Mouse (Mus musculus) gonadal fat pad, adult 2 months (tissue): Measurements from ENCODE around the gene Ganab. TPM values are rescaled to one million over a fixed set of nuclear protein-coding genes. Genes with fewer than 3 reads are reported as not detected.
A peak's percentile ranks its signal among the peaks of the same experiment; 100 is the strongest.
"Not testable (repeated sequence)": the region's sequence is repeated elsewhere in the genome, so short reads cannot be mapped to it uniquely, and the experiment has no call there.

Experiments
- DNase-seq: peaks from one replicate; pipeline ENCODE4 v3.0.0-alpha.2; 2012; ENCODE audit warnings: low read depth
- polyA plus RNA-seq: library from polyadenylated mRNA; depleted of rRNA; stranded (reverse); fragments of >200 nt; gene quantifications from 2 replicates; pipeline ENCODE4 v1.2.3, GENCODE M21; 2012; rRNA removed

Gene Ganab
- 134 and 150 TPM in 2 replicates for polyA plus RNA-seq

DNA sequence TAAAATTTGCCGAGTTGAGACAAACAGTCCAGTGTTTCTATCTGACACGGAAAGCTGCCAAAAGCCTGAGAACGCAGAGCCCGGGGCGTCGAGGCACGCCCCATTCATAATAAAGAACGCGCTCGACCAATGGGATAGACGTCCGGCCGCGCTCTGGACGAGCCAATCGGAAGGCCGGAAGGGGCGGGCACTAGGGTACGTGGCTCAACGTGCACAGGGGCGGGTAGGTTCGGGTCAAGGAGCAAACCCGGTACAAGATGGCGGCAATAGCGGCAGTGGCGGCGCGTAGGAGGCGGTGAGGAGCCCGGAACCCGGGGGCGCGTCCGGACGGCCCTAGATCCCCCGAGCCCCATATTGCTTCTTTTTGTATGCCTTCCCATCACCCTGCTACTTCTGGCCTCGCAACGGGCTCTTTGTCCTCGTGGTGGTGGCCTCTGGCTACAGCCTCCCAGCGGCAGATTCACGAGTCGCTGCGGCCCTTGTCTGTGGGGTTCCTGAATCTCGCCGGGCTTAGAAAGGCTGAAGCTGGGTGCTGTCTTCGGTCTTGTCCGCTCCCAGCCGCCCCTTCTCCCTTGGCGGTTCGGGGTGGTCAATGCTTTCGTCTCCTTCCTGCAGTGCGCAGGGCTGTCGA, at the start of gene Ganab:
Ganab (plus strand) TSS at position 207 of the 631 bp plus-strand sequence.
- no peak for DNase-seq

DNA sequence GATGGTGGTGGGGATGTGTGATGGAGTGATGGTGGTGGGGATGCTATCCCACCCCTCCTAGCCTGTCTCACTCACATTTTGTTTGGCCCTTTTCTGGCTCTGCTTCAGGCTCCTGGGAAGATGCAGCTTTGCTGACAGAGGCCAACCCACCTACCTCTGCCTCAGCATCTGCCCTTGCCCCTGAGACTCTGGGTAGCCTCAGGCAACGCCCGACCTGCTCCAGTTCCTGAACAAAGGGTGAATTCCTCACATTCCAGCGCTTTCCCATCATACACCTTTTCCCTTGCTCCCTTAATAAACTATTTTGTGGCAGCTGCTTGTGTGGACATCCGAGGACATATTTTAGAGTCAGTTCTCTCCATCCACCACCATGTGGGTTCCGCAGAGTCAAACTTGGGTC, 49.5 kb upstream of the Ganab start:
- no peak for DNase-seq

DNA sequence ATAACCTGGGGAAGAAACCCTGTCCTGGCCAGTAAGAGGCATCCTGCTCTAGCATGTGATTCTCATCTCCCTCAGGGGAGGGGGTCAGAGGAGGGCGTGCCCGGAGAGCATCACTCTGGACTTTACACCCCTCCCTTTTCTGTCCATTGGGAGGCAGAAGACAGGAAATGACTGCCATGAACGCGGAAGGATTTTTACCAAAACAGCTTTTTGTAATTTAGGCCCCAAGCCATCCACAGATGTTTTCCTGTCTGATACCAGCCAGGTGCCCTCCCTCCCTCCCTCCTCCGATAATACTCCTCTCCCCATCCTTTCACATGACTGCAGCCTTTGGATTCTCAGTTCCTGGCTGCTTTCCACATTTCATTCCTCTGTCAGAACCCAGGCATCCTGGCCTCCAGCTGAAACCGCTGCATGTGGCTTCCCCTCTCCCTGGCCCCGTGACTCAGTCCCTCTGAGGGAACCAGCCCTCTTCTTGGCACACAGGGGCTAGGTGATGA, 47.4 kb upstream of the Ganab start, which contains the start of gene Lrrn4cl:
Lrrn4cl (plus strand) TSS at position 367 of the 500 bp plus-strand sequence.
- DNase-seq = no peak

DNA sequence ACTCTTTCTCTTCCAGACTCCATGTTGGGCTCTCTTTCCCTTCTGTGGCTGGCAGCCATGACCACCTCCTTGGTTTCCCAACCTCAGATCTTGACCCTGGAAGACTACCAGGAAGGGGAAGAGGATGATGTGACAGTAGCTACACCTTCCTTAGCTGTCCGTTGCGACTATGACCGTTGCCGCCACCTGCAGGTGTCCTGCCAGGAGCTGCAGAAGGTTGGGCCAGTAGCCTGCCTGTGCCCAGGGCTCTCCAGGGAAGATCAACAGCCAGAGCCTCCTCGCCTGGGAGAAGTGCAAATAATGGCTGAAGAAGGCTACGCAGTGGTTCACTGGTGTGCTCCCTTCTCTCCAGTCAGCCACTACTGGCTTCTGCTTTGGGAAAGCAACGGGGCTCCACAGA, 46.2 kb upstream of the Ganab start:
- no peak for DNase-seq

DNA sequence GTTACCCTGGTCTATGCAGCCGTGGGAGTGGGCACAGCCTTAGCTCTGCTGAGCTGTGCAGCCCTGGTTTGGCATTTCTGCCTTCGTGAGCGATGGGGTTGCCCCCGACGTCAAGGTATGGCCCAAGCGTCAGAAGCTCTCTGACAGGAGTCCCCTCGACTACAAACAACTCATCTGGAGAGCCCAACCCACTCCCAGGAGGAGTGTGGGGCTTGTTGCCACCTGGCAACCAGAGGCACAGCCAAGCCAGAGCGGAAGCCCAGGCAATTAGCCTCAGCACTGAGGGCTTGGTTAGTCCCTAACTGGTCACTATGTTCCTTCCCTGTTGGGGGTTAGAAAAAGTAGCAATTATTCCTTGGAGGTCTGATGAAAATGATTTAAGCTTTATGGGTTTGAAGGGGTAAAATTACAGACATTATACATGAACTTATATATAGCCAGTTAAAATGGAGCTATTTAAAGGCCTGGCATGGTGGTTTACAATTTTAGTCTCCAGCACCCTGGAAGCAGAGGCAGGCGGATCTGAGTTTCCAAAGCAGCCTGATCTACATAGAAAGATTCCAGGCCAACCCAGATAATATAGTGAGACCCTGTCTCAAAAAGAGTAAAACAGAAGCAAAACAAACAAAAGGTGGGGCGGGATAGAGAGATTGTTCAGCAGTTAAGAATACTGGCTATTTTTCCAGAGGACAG, 45.5 kb upstream of the Ganab start:
- no peak for DNase-seq

DNA sequence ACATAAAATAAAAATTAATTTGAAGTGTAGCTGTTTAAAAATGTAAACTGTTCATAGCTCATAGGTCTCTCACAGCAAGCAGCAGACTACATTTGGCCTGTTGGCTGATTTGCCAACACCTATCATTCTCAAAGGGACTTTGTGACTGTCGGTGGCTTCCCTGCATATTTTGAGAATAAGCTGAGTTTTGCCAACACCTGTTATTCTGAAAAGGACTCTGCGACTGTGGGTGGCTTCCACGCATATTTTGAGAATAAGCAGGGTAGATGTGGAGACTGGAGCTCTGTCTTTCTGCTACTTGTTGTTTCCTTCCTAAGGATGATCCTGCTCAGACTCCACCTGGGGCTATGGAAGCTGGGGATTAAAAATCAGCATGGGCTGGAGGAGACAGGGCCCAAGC, 44.8 kb upstream of the Ganab start:
- no peak for DNase-seq

DNA sequence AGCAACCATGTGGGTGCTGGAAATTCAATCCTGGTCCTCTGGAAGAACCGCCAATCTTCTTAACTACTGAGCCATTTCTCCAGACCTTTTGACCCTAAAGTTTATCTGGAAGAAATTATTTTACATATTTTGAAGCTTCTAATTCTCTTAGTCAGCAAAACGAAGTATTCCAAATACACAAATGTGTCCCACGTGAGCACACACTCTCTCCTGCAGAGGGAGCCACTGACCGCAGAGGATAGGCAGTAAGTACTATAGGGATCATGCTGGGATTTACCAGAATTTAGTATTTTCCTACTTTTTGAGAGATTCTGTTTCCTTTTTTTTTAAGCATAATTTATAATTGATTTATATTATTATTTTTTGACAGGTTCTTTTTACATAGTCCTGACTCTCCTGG, 40.2 kb upstream of the Ganab start:
- no peak for DNase-seq

DNA sequence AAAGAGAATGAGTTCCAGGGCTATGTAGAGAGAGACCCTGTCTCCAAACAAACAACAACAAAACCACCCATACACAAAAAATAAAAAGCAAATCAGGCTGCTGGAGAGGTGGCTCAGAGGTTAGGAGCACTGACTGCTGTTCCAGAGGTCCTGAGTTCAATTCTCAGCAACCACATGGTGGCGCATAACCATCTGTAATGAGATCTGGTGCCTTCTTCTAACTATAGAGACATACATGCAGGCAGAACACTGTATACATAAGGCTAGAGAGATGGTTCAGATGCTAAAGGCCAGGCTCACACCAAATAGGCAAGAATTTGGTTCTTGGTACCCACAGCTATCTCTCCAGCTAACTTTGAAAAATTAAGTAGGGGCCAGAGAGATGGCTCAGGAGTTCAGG, 38.9 kb upstream of the Ganab start:
- no peak for DNase-seq

DNA sequence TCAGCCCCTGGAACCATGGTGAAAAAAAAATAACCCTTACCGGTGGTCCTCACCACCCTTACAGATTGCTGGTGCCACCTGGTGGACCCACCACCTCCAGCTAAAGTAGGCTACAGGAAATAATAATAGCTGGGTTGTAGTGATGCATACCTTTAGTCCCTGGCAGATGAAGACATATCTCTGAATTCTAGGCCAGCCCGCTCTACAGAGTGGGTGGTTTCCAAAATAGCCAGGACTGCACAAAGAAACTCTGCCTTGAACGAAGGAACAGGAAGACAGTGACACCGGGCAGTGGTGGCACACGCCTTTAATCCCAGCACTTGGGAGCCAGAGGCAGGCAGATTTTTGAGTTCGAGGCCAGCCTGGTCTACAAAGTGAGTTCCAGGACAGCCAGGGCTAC, 33.6 kb upstream of the Ganab start:
- DNase-seq = no peak

DNA sequence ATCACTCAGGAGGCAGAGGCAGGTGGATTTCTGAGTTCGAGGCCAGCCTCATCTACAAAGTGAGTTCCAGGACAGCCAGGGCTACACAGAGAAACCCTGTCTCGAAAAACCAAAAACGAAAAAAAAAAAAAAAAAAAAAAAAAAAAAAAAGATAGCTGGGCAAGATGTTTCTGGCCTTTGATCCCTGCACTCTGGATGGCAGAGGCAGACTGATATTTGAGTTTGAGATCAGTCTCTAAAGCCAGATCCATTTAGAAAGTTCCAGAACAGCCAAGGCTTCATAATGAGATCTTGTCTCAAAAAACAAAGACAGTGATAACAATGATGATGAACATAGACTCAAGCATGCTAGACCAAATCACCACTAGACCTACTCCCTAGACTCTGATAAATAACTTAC, 27.5 kb upstream of the Ganab start:
- DNase-seq = not testable (repeated sequence)

DNA sequence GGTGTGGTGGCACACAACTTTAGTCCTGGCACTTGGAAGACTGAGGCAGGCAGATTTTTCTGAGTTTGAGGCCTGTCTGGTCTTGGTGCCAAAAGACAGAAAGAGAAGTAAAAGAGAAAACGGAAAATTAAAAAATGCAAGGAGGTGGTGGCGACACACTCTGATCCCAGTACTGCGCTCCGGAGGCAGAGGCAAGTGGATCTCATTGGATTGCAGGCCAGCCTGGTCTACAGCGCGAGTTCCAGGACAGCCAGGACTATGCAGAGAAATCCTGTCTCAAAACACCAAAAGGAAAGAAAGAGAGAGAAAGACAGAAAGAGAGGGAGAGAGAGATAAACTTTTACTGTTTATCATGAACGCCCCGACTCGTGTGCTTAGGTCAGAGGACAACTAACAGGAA, 27.0 kb upstream of the Ganab start:
- DNase-seq = no peak

DNA sequence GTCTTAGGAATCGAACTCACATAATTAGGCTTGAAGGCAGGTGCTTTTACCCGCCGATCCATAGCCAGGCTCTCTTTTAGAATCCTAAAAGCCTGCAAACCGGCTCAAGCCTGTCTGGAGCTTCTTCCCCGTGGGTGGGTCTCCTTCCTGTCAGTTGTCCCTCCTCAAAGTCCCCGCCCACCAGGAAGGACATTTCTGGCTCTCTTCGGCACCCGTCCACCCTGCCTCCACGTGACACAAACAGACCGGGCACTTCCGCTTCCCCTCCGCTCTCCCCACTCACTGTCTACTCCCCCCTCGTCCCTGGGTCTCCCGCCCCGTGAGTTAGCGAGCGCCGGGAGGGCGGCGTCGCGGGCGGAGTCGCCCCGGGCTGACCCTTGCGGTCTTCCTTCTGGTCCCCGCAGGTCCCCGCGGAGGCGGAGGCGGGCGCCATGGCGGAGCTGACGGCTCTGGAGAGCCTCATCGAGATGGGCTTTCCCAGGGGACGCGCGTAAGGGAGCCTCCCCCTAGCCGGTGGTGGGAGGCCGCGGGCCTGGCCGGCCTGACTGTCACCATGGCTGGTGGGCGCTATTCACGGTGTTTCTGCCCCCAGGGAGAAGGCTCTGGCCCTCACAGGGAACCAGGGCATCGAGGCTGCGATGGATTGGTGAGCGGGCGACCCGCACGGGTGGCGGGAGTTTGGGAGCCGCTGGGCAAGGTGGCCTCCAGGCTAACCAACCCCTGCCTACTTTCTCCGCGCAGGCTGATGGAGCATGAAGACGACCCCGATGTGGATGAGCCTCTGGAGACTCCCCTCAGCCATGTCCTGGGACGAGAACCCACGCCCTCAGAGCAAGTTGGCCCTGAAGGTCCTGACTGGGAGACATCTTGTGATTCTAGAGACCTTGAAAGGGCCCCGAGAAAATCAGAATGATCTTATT, 26.3 kb upstream of the Ganab start, which contains the start of gene Ubxn1:
Ubxn1 (plus strand) TSS at position 230 of the 920 bp plus-strand sequence.
- peak; percentile 93 for DNase-seq

DNA sequence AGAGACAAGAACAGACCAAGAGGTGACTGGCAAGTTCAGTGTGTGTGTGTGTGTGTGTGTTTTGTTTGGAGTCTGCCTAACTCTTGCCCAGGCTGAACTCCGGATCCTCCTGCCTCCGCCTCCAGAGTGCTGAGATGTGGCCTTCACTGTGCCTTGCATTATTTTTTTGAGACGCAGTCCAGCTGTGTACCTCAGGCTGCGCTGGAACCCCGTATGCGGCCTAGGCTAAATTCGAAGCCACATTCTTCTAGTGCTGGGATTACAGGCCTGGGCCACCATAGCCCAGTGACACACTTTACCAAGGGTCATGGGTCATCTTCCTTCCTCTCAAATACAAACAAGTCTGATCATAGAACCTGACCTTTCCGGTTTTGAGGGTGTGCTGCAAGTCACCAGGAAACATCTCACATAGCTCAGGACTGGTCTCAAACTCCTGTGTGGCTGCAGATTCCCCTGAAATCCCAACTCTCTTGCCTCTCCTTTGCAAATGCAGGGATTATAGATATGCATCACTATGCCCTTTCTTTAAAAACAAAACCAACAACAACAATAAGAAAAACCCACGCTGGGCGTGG, 25.5 kb upstream of the Ganab start:
- no peak for DNase-seq

DNA sequence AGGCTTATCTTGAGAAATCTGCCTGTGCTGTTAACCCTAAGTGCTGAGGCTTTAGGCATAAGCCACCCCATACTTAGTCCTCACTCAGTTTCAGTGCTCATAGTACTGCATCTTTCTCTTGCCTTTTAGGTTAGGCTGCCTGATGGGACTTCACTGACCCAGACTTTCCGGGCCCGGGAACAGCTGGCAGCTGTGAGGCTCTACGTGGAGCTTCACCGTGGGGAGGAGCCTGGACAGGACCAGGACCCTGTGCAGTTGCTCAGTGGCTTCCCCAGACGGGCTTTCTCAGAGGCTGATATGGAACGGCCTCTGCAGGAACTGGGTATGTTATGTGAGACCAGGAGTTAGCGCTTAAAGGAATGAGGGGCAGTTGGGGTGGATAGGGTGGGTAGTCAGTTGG, 22.8 kb upstream of the Ganab start:
- no peak for DNase-seq

DNA sequence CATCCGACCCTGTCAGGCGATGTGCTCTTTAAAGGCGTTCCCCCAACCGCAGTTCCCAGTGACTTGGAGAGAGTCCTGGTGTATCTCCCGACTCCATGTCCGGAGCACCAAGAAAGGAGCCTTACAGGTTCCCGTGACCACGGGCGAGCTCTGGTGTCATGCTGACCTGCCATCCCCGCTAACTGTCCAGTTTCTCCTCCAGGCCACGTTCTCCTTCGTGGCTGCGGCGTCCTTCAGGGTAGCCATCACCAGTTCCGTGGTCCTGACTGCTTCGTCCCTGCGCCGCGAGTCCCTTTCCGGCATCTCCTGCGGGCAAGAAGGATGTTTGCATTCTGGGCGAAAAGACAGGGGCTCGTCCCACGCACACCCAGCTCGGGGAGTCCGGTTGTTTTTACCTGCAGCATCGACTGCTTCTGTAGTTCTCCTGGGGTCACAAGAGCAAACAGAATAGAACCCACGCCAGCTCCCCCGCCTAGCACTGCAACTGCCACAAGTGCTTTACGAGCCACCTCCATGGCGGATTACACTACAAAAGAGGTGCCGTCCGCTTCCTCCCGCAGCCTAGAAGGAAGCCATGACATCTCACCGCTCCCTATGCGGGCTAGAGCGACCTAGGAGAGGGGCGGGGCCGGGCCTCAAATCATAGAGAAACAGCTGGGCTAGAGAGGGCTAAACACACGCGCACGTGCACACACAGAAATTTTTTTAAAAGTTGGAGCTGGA, 17.4 kb upstream of the Ganab start, which contains the start of gene Uqcc3:
Uqcc3 (minus strand) TSS at position 613 of the 723 bp plus-strand sequence.
- DNase-seq = no peak

DNA sequence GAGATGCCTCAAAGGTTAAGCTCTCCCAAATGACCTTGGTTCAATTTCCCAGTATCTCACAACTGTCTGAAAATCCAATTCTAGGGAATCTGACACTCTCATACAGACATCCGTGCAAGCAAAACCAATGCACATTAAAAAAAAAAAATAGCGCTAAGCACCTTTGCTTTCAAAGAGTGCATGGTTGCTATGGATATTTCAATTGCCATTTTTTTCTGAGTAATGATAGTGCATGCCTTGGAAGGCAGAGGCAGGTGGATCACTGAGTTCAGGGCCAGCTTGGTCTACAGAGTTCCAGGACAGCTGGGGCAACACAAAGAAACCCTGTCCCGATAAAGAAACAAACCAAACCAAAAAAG, 16.9 kb upstream of the Ganab start:
- DNase-seq = no peak

DNA sequence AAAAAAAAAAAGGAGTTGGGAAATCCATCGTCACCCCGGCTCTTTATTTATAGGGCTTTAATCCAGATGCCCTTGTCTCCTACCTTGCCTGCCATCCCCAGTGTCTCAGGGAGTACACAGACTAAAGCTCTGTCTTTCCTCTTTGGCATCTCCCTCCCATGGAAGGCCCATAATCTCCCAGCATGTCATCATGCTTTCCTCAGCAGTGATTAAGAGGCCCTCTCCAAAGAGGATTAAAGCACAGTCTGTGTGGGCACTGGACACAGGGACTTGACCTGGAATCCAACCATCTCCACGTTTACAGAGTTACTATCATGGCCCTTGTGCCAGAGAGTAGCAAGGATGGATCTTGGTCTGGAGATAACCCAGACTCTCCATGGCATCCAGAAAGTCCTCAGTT, 14.3 kb upstream of the Ganab start, which contains the start of the genes Lbhd1 and Gm49403:
Lbhd1 (plus strand) TSS at position 117 of the 400 bp plus-strand sequence.
Gm49403 (plus strand) TSS at position 315 of the 400 bp plus-strand sequence.
- no peak for DNase-seq

DNA sequence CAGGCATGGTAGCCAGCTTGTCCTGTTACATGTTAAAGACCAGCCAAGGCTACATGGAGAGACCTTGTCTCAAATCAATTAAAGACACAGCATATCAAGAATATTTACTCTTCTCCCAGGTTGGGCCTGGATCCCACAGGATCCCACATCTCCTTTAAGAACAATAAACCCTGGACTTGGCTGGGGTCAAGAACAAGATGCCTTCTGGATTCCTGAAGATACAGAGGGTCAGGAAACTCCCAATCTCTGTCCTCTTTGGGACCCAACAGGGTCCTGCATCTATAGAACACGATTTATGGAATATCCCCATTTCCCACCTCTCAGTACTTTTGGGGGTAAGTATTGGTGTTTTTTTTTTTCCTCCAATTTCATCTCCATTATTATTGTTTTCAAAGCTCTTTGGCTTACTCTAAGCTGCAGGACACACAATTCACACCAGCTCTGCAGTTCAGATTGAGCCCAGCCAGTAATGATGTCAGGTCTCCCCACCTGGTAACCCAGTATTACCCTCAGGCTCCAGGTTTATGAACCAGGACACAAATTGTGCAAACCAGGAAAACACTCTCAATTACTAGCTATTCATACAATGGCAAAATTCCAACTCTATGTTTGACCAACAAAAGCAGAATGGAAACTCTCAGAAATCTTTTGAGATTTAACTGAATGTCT, 10.8 kb upstream of the Ganab start:
- no peak for DNase-seq

DNA sequence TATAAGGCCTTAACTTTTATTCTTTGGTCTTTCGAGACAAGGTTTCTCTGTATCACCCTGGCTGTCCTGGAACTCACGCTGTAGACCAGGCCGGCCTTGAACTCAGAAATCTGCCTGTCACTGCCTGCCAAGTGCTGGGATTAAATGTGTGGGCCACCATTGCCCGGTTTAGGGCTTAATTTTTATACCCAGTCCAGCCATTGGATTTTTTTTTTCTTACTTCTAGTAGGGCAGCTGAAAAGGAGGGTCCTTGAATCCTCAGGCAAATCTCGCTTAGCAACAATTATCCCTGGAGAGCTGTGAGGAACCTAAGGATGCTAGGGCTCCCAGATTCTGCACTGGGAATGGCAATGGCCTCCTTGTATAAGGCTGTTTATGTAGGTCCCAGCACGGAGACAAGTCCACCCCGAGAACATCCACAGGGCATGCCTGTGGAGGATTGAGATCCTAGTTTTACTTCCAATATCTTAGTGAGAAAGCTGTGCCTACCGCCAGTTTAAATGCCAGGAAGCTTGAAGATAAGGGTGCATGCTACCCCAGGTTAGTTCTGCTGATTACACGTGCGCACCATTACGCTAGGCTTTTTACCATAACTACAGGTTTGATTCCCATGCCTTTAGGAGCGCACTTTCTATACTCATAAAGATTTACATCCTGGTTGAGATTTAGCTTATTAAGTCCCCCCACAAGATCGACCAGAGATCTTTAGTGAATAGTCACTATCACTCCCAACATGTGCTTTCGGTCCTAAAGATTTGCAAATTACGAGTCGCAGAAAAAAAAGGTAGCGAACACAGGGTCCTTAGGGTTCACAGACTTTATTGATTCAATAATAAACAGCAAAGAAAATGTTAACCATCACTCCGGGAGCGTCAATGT, 10.0 kb upstream of the Ganab start:
- DNase-seq = no peak
